Mouse (Mus musculus) cerebellum, adult 9-10 months (tissue): ENCODE measurements at regions not wholly inside any gene's neighbourhood (a gene's known extent, or its start where the extent isn't known, plus 50 kb on each side); places are given as distances from the start of the nearest gene placed in this dataset.
A peak's percentile ranks its signal among the peaks of the same experiment; 100 is the strongest.
"Not testable (repeated sequence)": the region's sequence is repeated elsewhere in the genome, so short reads cannot be mapped to it uniquely, and the experiment has no call there.

Experiments used
- DNase-seq: peaks from one replicate; pipeline ENCODE4 v3.0.0; 2022

- DNase-seq: no peak
These were observed 59.8 kb upstream of the Tnfrsf21 start for GRCm38 (mm10) chr17:42956588-42956987.

GRCm38 (mm10) chr17:42954722-42955121, 61.6 kb upstream of the Tnfrsf21 start:
- DNase-seq: no peak

- no peak for DNase-seq
These were observed 68.0 kb upstream of the Cd2ap start for GRCm38 (mm10) chr17:42944453-42944852.

GRCm38 (mm10) chr17:42943272-42943696, 66.8 kb upstream of the Cd2ap start:
- DNase-seq: peak; percentile 79

- no peak for DNase-seq
These were observed 63.0 kb upstream of the Cd2ap start for GRCm38 (mm10) chr17:42939476-42939875.

- DNase-seq: no peak
These were observed 62.1 kb upstream of the Cd2ap start for GRCm38 (mm10) chr17:42938579-42938978.

- DNase-seq: not testable (repeated sequence)
These were observed 61.0 kb upstream of the Cd2ap start for GRCm38 (mm10) chr17:42937480-42937879.

GRCm38 (mm10) chr17:42934068-42934467, 57.6 kb upstream of the Cd2ap start:
- DNase-seq: no peak

GRCm38 (mm10) chr17:42933335-42934004, 57.0 kb upstream of the Cd2ap start:
- no peak for DNase-seq

GRCm38 (mm10) chr17:42927320-42927719, 50.9 kb upstream of the Cd2ap start:
- DNase-seq: no peak
